Mouse (Mus musculus) kidney, embryonic 16.5 days (tissue): ENCODE measurements at regions not wholly inside any gene's neighbourhood (a gene's known extent, or its start where the extent isn't known, plus 50 kb on each side); places are given as distances from the start of the nearest gene placed in this dataset.

ENCODE experiments used
- ATAC-seq: fragments of 200-750 bp; cut with Nextera tagmentation; 2 replicates; pipeline ENCODE4 v1.8.0; 2017; ENCODE audit warnings: moderate TSS enrichment; ENCODE audit not compliant: low FRiP score, low TSS enrichment
- H3K27ac ChIP-seq: fragments of 300-500 bp; sonication (generic); 2 replicates; pipeline ENCODE4 v1.5.1; 2014; ENCODE audit warnings: low read length
- H3K27me3 ChIP-seq: fragments of 300-500 bp; sonication (generic); 2 replicates; pipeline ENCODE4 v1.6.1; 2014; ENCODE audit warnings: low read length, control low read depth, mixed read lengths; ENCODE audit not compliant: insufficient read depth
- H3K36me3 ChIP-seq: fragments of 300-500 bp; sonication (generic); 2 replicates; pipeline ENCODE4 v1.6.1; 2014; ENCODE audit warnings: low read length, control low read depth, mixed read lengths; ENCODE audit not compliant: insufficient read depth
- H3K4me1 ChIP-seq: fragments of 300-500 bp; sonication (generic); 2 replicates; pipeline ENCODE4 v1.6.1; 2014; ENCODE audit warnings: low read length, control low read depth, mixed read lengths; ENCODE audit not compliant: insufficient read depth
- H3K4me2 ChIP-seq: fragments of 300-500 bp; sonication (generic); replicated peaks from 2 replicates; pipeline ENCODE4 v1.6.1; 2014; ENCODE audit warnings: low read depth, low read length
- H3K4me3 ChIP-seq: fragments of 300-500 bp; sonication (generic); 2 replicates; pipeline ENCODE4 v1.5.1; 2014; ENCODE audit warnings: mild to moderate bottlenecking, low read length
- H3K9ac ChIP-seq: fragments of 300-500 bp; sonication (generic); replicated peaks from 2 replicates; pipeline ENCODE4 v1.6.1; 2014; ENCODE audit warnings: low read length
- H3K9me3 ChIP-seq: fragments of 300-500 bp; sonication (generic); 2 replicates; pipeline ENCODE4 v1.6.1; 2016; ENCODE audit warnings: low read length, control low read depth
- WGBS: fragments of 180-500 bp; shearing (Covaris S2); extraction: QIAGEN DNeasy Blood & Tissue Kit; methylation state at CpG from one replicate; pipeline ENCODE4 v1.1.7; 2014; 5-methylcytosine and 5-hydroxymethylcytosine counted together

- H3K9me3 ChIP-seq: no peaks in the 10 kb centered on the region
- no peak overlapping the region for H3K4me3 ChIP-seq
- H3K4me2 ChIP-seq: no peak overlapping the region
- no peaks in the 10 kb centered on the region for H3K4me1 ChIP-seq
- no peaks in the 10 kb centered on the region for H3K27me3 ChIP-seq
- ATAC-seq: no peak
- H3K36me3 ChIP-seq: no peaks in the 10 kb centered on the region
- WGBS: 54% methylated on average over 7 of the region's 7 CpGs
- H3K27ac ChIP-seq: no peak overlapping the region
- no peak overlapping the region for H3K9ac ChIP-seq
Measured at GRCm38 (mm10) chr6:100923070-100923469, 89.6 kb downstream of the Ppp4r2 start.

- no peak overlapping the region for H3K9ac ChIP-seq
- no peaks in the 10 kb centered on the region for H3K9me3 ChIP-seq
- H3K4me1 ChIP-seq: no peaks in the 10 kb centered on the region
- H3K36me3 ChIP-seq: no peaks in the 10 kb centered on the region
- no peak overlapping the region for H3K4me3 ChIP-seq
- no peak overlapping the region for H3K27ac ChIP-seq
- H3K4me2 ChIP-seq: no peak overlapping the region
- WGBS: 40% methylated on average over 4 of the region's 4 CpGs
- no peaks in the 10 kb centered on the region for H3K27me3 ChIP-seq
- ATAC-seq: no peak
Measured at GRCm38 (mm10) chr6:100923686-100924085, 90.3 kb downstream of the Ppp4r2 start.

- H3K4me3 ChIP-seq: no peak overlapping the region
- peaks cover 11% of the 10 kb centered on the region for H3K4me1 ChIP-seq
- no peaks in the 10 kb centered on the region for H3K36me3 ChIP-seq
- 0 out of 2 replicates have a peak, but pooled peaks have one; percentile 27 for ATAC-seq
- H3K9ac ChIP-seq: no peak overlapping the region
- H3K27me3 ChIP-seq: no peaks in the 10 kb centered on the region
- H3K27ac ChIP-seq: no peak overlapping the region
- WGBS: 57% methylated on average over 16 of the region's 16 CpGs
- no peak overlapping the region for H3K4me2 ChIP-seq
- H3K9me3 ChIP-seq: no peaks in the 10 kb centered on the region
Measured at GRCm38 (mm10) chr6:100928791-100929758, 95.7 kb downstream of the Ppp4r2 start.

GRCm38 (mm10) chr6:100929759-100930358 is 96.4 kb downstream of the Ppp4r2 start:
- 7% methylated on average over 10 of the region's 10 CpGs for WGBS
- Histone ChIP-seq H3K4me2 (no peak overlapping the region), H3K27me3 (no peaks in the 10 kb centered on the region), H3K4me1 (peaks cover 11% of the 10 kb centered on the region), H3K4me3 (no peak overlapping the region), H3K27ac (no peak overlapping the region), H3K36me3 (no peaks in the 10 kb centered on the region), H3K9me3 (no peaks in the 10 kb centered on the region), H3K9ac (no peak overlapping the region)
- ATAC-seq: no peak

- Histone ChIP-seq H3K9ac (no peak overlapping the region), H3K4me2 (no peak overlapping the region), H3K4me3 (no peak overlapping the region), H3K36me3 (no peaks in the 10 kb centered on the region), H3K27me3 (no peaks in the 10 kb centered on the region), H3K27ac (no peak overlapping the region), H3K9me3 (no peaks in the 10 kb centered on the region), H3K4me1 (peaks cover 11% of the 10 kb centered on the region)
- ATAC-seq: no peak
- 58% methylated on average over 6 of the region's 6 CpGs for WGBS
Measured at GRCm38 (mm10) chr6:100930706-100931105, 97.3 kb downstream of the Ppp4r2 start.

GRCm38 (mm10) chr6:100934424-100934823 is 101.0 kb downstream of the Ppp4r2 start:
- Histone ChIP-seq H3K36me3 (no peaks in the 10 kb centered on the region), H3K4me1 (peaks cover 8% of the 10 kb centered on the region), H3K4me3 (no peak overlapping the region), H3K27me3 (no peaks in the 10 kb centered on the region), H3K27ac (no peak overlapping the region), H3K9ac (no peak overlapping the region), H3K4me2 (no peak overlapping the region), H3K9me3 (no peaks in the 10 kb centered on the region)
- no peak for ATAC-seq
- WGBS: 83% methylated on average over 5 of the region's 5 CpGs

- WGBS: 100% methylated on average over 1 of the region's 1 CpGs
- no peaks in the 10 kb centered on the region for H3K36me3 ChIP-seq
- H3K27me3 ChIP-seq: no peaks in the 10 kb centered on the region
- no peak overlapping the region for H3K4me3 ChIP-seq
- no peaks in the 10 kb centered on the region for H3K4me1 ChIP-seq
- no peak overlapping the region for H3K9ac ChIP-seq
- H3K9me3 ChIP-seq: no peaks in the 10 kb centered on the region
- ATAC-seq: no peak
- no peak overlapping the region for H3K27ac ChIP-seq
- H3K4me2 ChIP-seq: no peak overlapping the region
Measured at GRCm38 (mm10) chr6:100937802-100938201, 104.4 kb downstream of the Ppp4r2 start.

- no peaks in the 10 kb centered on the region for H3K9me3 ChIP-seq
- no peak overlapping the region for H3K4me2 ChIP-seq
- ATAC-seq: no peak
- no peak overlapping the region for H3K4me3 ChIP-seq
- WGBS: 66% methylated on average over 11 of the region's 11 CpGs
- H3K4me1 ChIP-seq: no peaks in the 10 kb centered on the region
- no peak overlapping the region for H3K27ac ChIP-seq
- no peak overlapping the region for H3K9ac ChIP-seq
- no peaks in the 10 kb centered on the region for H3K36me3 ChIP-seq
- H3K27me3 ChIP-seq: no peaks in the 10 kb centered on the region
Measured at GRCm38 (mm10) chr6:100938376-100938775, 105.0 kb downstream of the Ppp4r2 start.

GRCm38 (mm10) chr6:100939042-100939441 is 105.6 kb downstream of the Ppp4r2 start:
- H3K4me2 ChIP-seq: no peak overlapping the region
- no peaks in the 10 kb centered on the region for H3K9me3 ChIP-seq
- no peaks in the 10 kb centered on the region for H3K27me3 ChIP-seq
- H3K27ac ChIP-seq: no peak overlapping the region
- WGBS: 55% methylated on average over 12 of the region's 12 CpGs
- H3K4me3 ChIP-seq: no peak overlapping the region
- no peaks in the 10 kb centered on the region for H3K36me3 ChIP-seq
- no peaks in the 10 kb centered on the region for H3K4me1 ChIP-seq
- ATAC-seq: peak; percentile 59
- no peak overlapping the region for H3K9ac ChIP-seq

- WGBS: 81% methylated on average over 5 of the region's 5 CpGs
- Histone ChIP-seq H3K27me3 (no peaks in the 10 kb centered on the region), H3K4me1 (no peaks in the 10 kb centered on the region), H3K9ac (no peak overlapping the region), H3K9me3 (no peaks in the 10 kb centered on the region), H3K4me2 (no peak overlapping the region), H3K4me3 (no peak overlapping the region), H3K36me3 (no peaks in the 10 kb centered on the region), H3K27ac (no peak overlapping the region)
- no peak for ATAC-seq
Measured at GRCm38 (mm10) chr6:100939766-100940165, 106.3 kb downstream of the Ppp4r2 start.
